Mouse (Mus musculus): ENCODE data around the gene Calr. TPM values are rescaled to one million over a fixed set of nuclear protein-coding genes. Genes with fewer than 3 reads are reported as not detected.

The Calr gene
- polyA plus RNA-seq, 1 experiment, result 394 TPM

- peak; percentile 92 for DNase-seq
- H3K27ac ChIP-seq (ENCODE audit: insufficient read depth, low read length), result peak within 1 kb of the TSS; percentile 66; the same call in 1 of the 2 replicates
- no peak for TF ChIP-seq CTCF (IDR thresholded peaks at IDR 0.05; ENCODE audit: borderline replicate concordance, insufficient read depth, low read depth, low read length)
- TF ChIP-seq POLR2A (IDR thresholded peaks at IDR 0.05; ENCODE audit: borderline replicate concordance, insufficient read depth, low read length), result peak; percentile 79
Observed at GRCm38 (mm10) chr8:84840248-84840999, 6.3 kb downstream of the Calr start, which contains the start of gene Rad23a. Gene Rad23a, minus strand, starts transcription at chr8:84840665.

GRCm38 (mm10) chr8:84839875-84840247, 6.9 kb downstream of the Calr start:
- no peak for DNase-seq
- H3K4me3 ChIP-seq (replicated peaks; ENCODE audit: insufficient read depth, low read depth, low read length), result peak overlapping the region; percentile 98
- no peak for TF ChIP-seq POLR2A (IDR thresholded peaks at IDR 0.05; ENCODE audit: borderline replicate concordance, insufficient read depth, low read length)
- TF ChIP-seq CTCF (IDR thresholded peaks at IDR 0.05; ENCODE audit: borderline replicate concordance, insufficient read depth, low read depth, low read length), result no peak
- peaks cover 30% of the 10 kb centered on the region for H3K4me1 ChIP-seq (ENCODE audit: control insufficient read depth, insufficient read depth, low read length)
- peak overlapping the region; percentile 66; the same call in 1 of the 2 replicates for H3K27ac ChIP-seq (ENCODE audit: insufficient read depth, low read length)
- WGBS, result under 1% methylated on average over 7 of the region's 7 CpGs
- H3K27me3 ChIP-seq (ENCODE audit: control insufficient read depth, insufficient read depth, low read length), result no peaks in the 10 kb centered on the region

More at GRCm38 (mm10) chr8:84840248-84840999, 6.3 kb downstream of the Calr start, which contains the start of gene Rad23a:
- Histone ChIP-seq H3K4me1 (ENCODE audit: control insufficient read depth, insufficient read depth, low read length) (peaks cover 28% of the 10 kb centered on the region), H3K4me3 (replicated peaks; ENCODE audit: insufficient read depth, low read depth, low read length) (peak within 1 kb of the TSS; percentile 98), H3K27me3 (ENCODE audit: control insufficient read depth, insufficient read depth, low read length) (no peaks in the 10 kb centered on the region)
- under 1% methylated on average over 55 of the region's 55 CpGs for WGBS

GRCm38 (mm10) chr8:84839411-84839810, 7.3 kb downstream of the Calr start:
- no peak for TF ChIP-seq POLR2A (IDR thresholded peaks at IDR 0.05; ENCODE audit: borderline replicate concordance, insufficient read depth, low read length)
- no peak for TF ChIP-seq CTCF (IDR thresholded peaks at IDR 0.05; ENCODE audit: borderline replicate concordance, insufficient read depth, low read depth, low read length)
- DNase-seq, result no peak
- Histone ChIP-seq H3K27me3 (ENCODE audit: control insufficient read depth, insufficient read depth, low read length) (no peaks in the 10 kb centered on the region), H3K27ac (ENCODE audit: insufficient read depth, low read length) (no peak overlapping the region), H3K4me1 (ENCODE audit: control insufficient read depth, insufficient read depth, low read length) (peaks cover 30% of the 10 kb centered on the region), H3K4me3 (replicated peaks; ENCODE audit: insufficient read depth, low read depth, low read length) (no peak overlapping the region)
- 92% methylated on average over 2 of the region's 2 CpGs for WGBS

GRCm38 (mm10) chr8:84838513-84838912, 8.2 kb downstream of the Calr start:
- H3K4me1 ChIP-seq (ENCODE audit: control insufficient read depth, insufficient read depth, low read length), result peaks cover 35% of the 10 kb centered on the region
- WGBS, result 74% methylated on average over 5 of the region's 5 CpGs
- no peak overlapping the region for H3K27ac ChIP-seq (ENCODE audit: insufficient read depth, low read length)
- H3K27me3 ChIP-seq (ENCODE audit: control insufficient read depth, insufficient read depth, low read length), result no peaks in the 10 kb centered on the region
- H3K4me3 ChIP-seq (replicated peaks; ENCODE audit: insufficient read depth, low read depth, low read length), result no peak overlapping the region
- TF ChIP-seq CTCF (IDR thresholded peaks at IDR 0.05; ENCODE audit: borderline replicate concordance, insufficient read depth, low read depth, low read length), result no peak
- no peak for TF ChIP-seq POLR2A (IDR thresholded peaks at IDR 0.05; ENCODE audit: borderline replicate concordance, insufficient read depth, low read length)
- DNase-seq, result no peak

GRCm38 (mm10) chr8:84837912-84838470, 8.7 kb downstream of the Calr start:
- peaks cover 35% of the 10 kb centered on the region for H3K4me1 ChIP-seq (ENCODE audit: control insufficient read depth, insufficient read depth, low read length)
- WGBS, result 71% methylated on average over 15 of the region's 15 CpGs
- H3K4me3 ChIP-seq (replicated peaks; ENCODE audit: insufficient read depth, low read depth, low read length), result no peak overlapping the region
- no peak overlapping the region for H3K27ac ChIP-seq (ENCODE audit: insufficient read depth, low read length)
- no peak for DNase-seq
- TF ChIP-seq CTCF (IDR thresholded peaks at IDR 0.05; ENCODE audit: borderline replicate concordance, insufficient read depth, low read depth, low read length) (no peak), POLR2A (IDR thresholded peaks at IDR 0.05; ENCODE audit: borderline replicate concordance, insufficient read depth, low read length) (no peak)
- H3K27me3 ChIP-seq (ENCODE audit: control insufficient read depth, insufficient read depth, low read length), result no peaks in the 10 kb centered on the region

- no peak for TF ChIP-seq CTCF (IDR thresholded peaks at IDR 0.05; ENCODE audit: borderline replicate concordance, insufficient read depth, low read depth, low read length)
- TF ChIP-seq POLR2A (IDR thresholded peaks at IDR 0.05; ENCODE audit: borderline replicate concordance, insufficient read depth, low read length), result no peak
- DNase-seq, result peak; percentile 53 to 64
- 25% methylated on average over 8 of the region's 8 CpGs for WGBS
- H3K27ac ChIP-seq (ENCODE audit: insufficient read depth, low read length), result peak overlapping the region; percentile 27; the same call in 1 of the 2 replicates
- no peak overlapping the region for H3K4me3 ChIP-seq (replicated peaks; ENCODE audit: insufficient read depth, low read depth, low read length)
- H3K4me1 ChIP-seq (ENCODE audit: control insufficient read depth, insufficient read depth, low read length), result peaks cover 35% of the 10 kb centered on the region
- no peaks in the 10 kb centered on the region for H3K27me3 ChIP-seq (ENCODE audit: control insufficient read depth, insufficient read depth, low read length)
Observed at GRCm38 (mm10) chr8:84837149-84837911, 9.4 kb downstream of the Calr start.

Data from cerebellum, adult 2 months (tissue).